Mouse (Mus musculus): ENCODE measurements at regions not wholly inside any gene's neighbourhood (a gene's known extent, or its start where the extent isn't known, plus 50 kb on each side); places are given as distances from the start of the nearest gene placed in this dataset.

DNA sequence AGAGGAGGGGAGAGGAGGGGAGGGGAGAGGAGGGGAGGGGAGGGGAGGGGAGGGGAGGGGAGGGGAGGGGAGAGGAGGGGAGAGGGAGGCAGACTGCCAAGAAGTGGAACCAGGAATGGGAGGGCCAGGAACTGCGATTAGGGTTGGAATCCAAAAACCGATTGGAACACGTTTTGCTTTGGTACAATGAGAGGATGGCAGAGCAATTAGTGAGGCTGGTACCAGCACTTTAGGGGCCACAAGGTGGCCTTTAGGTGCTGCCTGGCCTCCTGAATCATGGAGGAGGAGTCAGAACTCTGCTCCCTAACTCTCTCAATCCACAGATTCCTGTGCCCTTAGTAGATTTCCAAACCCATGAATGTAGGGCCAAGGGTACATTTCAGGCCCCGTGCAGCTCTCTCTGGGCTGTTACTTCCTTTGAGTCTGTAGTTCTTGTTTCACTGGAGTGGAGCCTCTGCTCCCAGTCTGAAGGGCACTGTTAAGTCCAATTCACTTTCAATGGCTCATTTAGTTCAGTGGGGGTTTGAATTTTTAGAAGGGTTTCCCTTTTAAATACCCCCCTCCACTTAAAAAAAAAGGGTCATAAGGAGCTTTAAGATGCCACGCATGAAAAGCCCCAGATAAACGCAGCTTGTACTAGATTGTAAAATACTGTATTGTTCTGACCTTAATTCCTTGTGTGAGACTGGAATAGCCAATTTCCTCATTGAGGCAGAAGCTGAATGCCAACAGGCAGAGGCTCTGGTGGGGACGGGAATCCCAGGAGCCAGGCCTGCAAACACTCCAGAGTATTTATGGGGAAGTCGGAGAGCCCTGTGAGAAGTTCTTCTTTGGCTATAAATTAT lies 102.4 kb upstream of the Ranbp3l start:
- Histone ChIP-seq H3K9me3 (no peaks in the 10 kb centered on the region), H3K4me3 (replicated peaks) (no peak overlapping the region), H3K27me3 (no peaks in the 10 kb centered on the region), H3K4me2 (no peak overlapping the region), H3K4me1 (replicated peaks) (no peaks in the 10 kb centered on the region), H3K9ac (replicated peaks) (no peak overlapping the region), H3K27ac (no peak overlapping the region), H3K36me3 (no peaks in the 10 kb centered on the region)
- ATAC-seq (ENCODE audit: insufficient number of reproducible peaks, insufficient read depth, low FRiP score, low TSS enrichment, low read depth): no peak
- 74% methylated on average over 8 of the region's 8 CpGs for WGBS

- no peak overlapping the region; the same call in 1 of the 2 replicates for H3K27ac ChIP-seq
- no peak overlapping the region for H3K4me2 ChIP-seq
- ATAC-seq (ENCODE audit: insufficient number of reproducible peaks, insufficient read depth, low FRiP score, low TSS enrichment, low read depth): no peak
- H3K4me3 ChIP-seq (replicated peaks): no peak overlapping the region
- no peaks in the 10 kb centered on the region for H3K27me3 ChIP-seq
- no peak overlapping the region for H3K9ac ChIP-seq (replicated peaks)
- peaks cover 3% of the 10 kb centered on the region; the same call in 1 of the 2 replicates for H3K9me3 ChIP-seq
- H3K4me1 ChIP-seq (replicated peaks): peaks cover 3% of the 10 kb centered on the region; the same call in 1 of the 2 replicates
- WGBS: 76% methylated on average over 11 of the region's 11 CpGs
- H3K36me3 ChIP-seq: no peaks in the 10 kb centered on the region
Observed at GRCm38 (mm10) chr15:8856419-8857084, 111.2 kb upstream of the Ranbp3l start.

DNA sequence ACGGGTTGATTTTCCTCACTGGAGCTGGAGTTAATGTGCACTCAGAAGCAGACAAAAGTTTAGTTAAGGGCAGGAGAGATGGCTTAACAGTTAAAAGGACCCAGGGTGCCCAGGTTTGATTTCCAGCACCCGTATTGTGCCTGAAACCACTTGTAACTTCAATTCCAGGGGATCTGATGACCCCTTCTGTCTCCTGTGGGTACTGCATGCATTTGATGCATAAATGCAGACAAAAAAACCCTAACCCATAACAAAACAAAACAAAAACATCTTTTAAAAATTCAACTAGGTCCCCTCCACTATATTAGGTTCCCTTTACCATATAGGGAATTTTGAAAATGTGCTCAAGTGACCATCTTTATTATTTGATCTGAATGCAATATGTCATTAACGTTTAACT lies 112.2 kb upstream of the Ranbp3l start:
- ATAC-seq (ENCODE audit: insufficient number of reproducible peaks, insufficient read depth, low FRiP score, low TSS enrichment, low read depth): no peak
- Histone ChIP-seq H3K9ac (replicated peaks) (no peak overlapping the region), H3K4me2 (no peak overlapping the region), H3K4me1 (replicated peaks) (peaks cover 3% of the 10 kb centered on the region; the same call in 1 of the 2 replicates), H3K9me3 (peaks cover 3% of the 10 kb centered on the region; the same call in 1 of the 2 replicates), H3K4me3 (replicated peaks) (no peak overlapping the region), H3K27ac (no peak overlapping the region), H3K36me3 (no peaks in the 10 kb centered on the region), H3K27me3 (no peaks in the 10 kb centered on the region)
- 97% methylated on average over 3 of the region's 3 CpGs for WGBS

GRCm38 (mm10) chr15:8854336-8854735 lies 113.4 kb upstream of the Ranbp3l start:
- WGBS: 55% methylated on average over 7 of the region's 7 CpGs
- H3K9ac ChIP-seq (replicated peaks): no peak overlapping the region
- no peaks in the 10 kb centered on the region for H3K27me3 ChIP-seq
- H3K27ac ChIP-seq: no peak overlapping the region
- H3K4me1 ChIP-seq (replicated peaks): peaks cover 3% of the 10 kb centered on the region; the same call in 1 of the 2 replicates
- peak; percentile 59; the same call in 1 of the 2 replicates for ATAC-seq (ENCODE audit: insufficient number of reproducible peaks, insufficient read depth, low FRiP score, low TSS enrichment, low read depth)
- H3K9me3 ChIP-seq: peaks cover 3% of the 10 kb centered on the region; the same call in 1 of the 2 replicates
- H3K4me3 ChIP-seq (replicated peaks): no peak overlapping the region
- no peaks in the 10 kb centered on the region for H3K36me3 ChIP-seq
- H3K4me2 ChIP-seq: no peak overlapping the region

DNA sequence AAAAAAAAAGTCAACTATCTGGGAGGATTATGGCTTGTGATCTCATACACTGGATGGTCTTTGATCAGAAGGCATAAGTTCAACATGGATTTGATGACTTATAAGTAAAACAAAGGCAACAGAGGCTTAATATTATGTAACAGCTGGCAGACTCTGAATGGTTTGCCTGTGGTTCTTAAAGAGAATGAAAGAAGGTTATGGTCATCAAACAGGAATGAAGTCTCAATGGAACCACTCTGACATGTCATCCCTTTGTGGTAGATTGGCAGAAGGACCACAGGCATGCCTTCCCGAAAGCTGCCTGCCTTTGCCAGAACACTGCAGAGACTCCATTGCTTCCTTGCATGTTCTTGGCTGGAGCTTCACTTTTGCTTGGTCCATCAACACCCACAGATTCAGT lies 116.8 kb upstream of the Ranbp3l start:
- no peak for ATAC-seq (ENCODE audit: insufficient number of reproducible peaks, insufficient read depth, low FRiP score, low TSS enrichment, low read depth)
- WGBS: 93% methylated on average over 1 of the region's 1 CpGs
- Histone ChIP-seq H3K4me2 (no peak overlapping the region), H3K27me3 (no peaks in the 10 kb centered on the region), H3K36me3 (no peaks in the 10 kb centered on the region), H3K27ac (no peak overlapping the region), H3K9me3 (peaks cover 3% of the 10 kb centered on the region; the same call in 1 of the 2 replicates), H3K9ac (replicated peaks) (no peak overlapping the region), H3K4me1 (replicated peaks) (peaks cover 3% of the 10 kb centered on the region; the same call in 1 of the 2 replicates), H3K4me3 (replicated peaks) (no peak overlapping the region)

DNA sequence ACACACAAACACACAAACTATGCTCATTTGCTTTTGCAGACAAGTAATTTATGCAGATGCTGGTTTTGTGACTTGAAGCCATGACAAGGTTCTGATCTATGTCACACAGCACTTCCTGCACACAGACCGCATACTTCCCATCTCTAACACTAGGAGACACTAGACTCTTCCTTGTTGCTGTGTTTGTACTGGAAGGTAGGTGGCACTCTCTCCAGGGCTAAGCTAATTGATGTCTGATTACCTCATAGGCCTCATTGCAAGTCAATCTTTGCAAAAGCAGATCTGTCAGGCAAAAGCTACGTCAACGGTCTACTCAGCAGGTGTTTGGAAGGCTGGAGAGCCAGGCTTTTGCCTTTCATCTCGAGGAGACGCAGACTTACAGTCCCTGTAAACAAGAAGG lies 118.3 kb upstream of the Ranbp3l start:
- ATAC-seq (ENCODE audit: insufficient number of reproducible peaks, insufficient read depth, low FRiP score, low TSS enrichment, low read depth): no peak
- no peak overlapping the region for H3K4me3 ChIP-seq (replicated peaks)
- 68% methylated on average over 5 of the region's 5 CpGs for WGBS
- no peaks in the 10 kb centered on the region for H3K27me3 ChIP-seq
- H3K4me2 ChIP-seq: no peak overlapping the region
- H3K4me1 ChIP-seq (replicated peaks): peaks cover 3% of the 10 kb centered on the region; the same call in 1 of the 2 replicates
- H3K9ac ChIP-seq (replicated peaks): no peak overlapping the region
- H3K9me3 ChIP-seq: no peaks in the 10 kb centered on the region
- no peak overlapping the region for H3K27ac ChIP-seq
- H3K36me3 ChIP-seq: no peaks in the 10 kb centered on the region

DNA sequence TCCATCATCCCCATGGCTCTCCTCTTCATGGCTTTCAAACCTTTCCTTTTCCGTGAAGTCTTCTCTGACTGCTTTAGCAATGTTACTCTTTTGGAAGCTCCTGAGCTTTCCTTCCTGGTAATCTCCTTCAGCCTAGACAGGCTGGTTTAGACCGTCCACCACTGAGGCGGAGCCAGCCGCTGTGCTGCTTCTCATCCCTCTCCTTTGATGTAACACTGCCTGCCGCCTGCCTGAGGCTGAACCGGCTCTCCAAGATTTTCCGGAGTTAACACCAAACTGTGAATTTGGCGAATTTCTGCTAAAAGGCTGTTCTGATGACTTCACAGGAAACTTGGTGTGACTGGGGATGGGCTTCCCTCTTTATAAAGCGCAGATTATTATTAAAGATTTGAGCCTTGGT lies 125.6 kb upstream of the Ranbp3l start:
- Histone ChIP-seq H3K9ac (replicated peaks) (no peak overlapping the region), H3K4me1 (replicated peaks) (no peaks in the 10 kb centered on the region), H3K4me3 (replicated peaks) (no peak overlapping the region), H3K27me3 (no peaks in the 10 kb centered on the region), H3K36me3 (no peaks in the 10 kb centered on the region), H3K27ac (no peak overlapping the region), H3K4me2 (no peak overlapping the region), H3K9me3 (no peaks in the 10 kb centered on the region)
- 19% methylated on average over 9 of the region's 9 CpGs for WGBS
- no peak for ATAC-seq (ENCODE audit: insufficient number of reproducible peaks, insufficient read depth, low FRiP score, low TSS enrichment, low read depth)

DNA sequence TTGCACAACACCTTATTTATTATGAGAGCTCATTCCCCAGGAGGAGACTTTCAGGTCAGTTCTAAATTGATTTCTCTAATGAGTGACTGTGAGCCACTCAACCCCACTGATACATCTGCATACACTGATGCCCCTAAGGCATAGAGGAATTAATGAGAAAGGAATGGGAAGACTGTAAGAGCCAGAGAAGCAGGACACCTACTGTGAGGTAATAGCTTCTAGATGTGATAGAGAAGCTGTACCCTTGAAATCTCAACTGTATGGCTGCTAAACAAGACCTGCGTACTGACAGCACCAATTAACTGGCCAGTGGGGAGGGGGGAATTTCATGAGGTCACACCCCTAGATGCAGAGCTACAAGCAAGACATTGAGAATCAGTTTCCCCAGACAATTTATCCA lies 128.3 kb upstream of the Ranbp3l start:
- Histone ChIP-seq H3K9ac (replicated peaks) (no peak overlapping the region), H3K36me3 (no peaks in the 10 kb centered on the region), H3K4me2 (no peak overlapping the region), H3K27me3 (no peaks in the 10 kb centered on the region), H3K4me3 (replicated peaks) (no peak overlapping the region), H3K27ac (no peak overlapping the region), H3K4me1 (replicated peaks) (no peaks in the 10 kb centered on the region), H3K9me3 (no peaks in the 10 kb centered on the region)
- WGBS: 52% methylated on average over 1 of the region's 1 CpGs
- ATAC-seq (ENCODE audit: insufficient number of reproducible peaks, insufficient read depth, low FRiP score, low TSS enrichment, low read depth): no peak

GRCm38 (mm10) chr15:8834151-8834550 lies 123.6 kb upstream of the Slc1a3 start:
- Histone ChIP-seq H3K36me3 (no peaks in the 10 kb centered on the region), H3K9me3 (no peaks in the 10 kb centered on the region), H3K9ac (replicated peaks) (no peak overlapping the region), H3K4me1 (replicated peaks) (peaks cover 12% of the 10 kb centered on the region), H3K27me3 (no peaks in the 10 kb centered on the region), H3K4me3 (replicated peaks) (no peak overlapping the region), H3K27ac (no peak overlapping the region), H3K4me2 (no peak overlapping the region)
- ATAC-seq (ENCODE audit: insufficient number of reproducible peaks, insufficient read depth, low FRiP score, low TSS enrichment, low read depth): no peak
- WGBS: 70% methylated on average over 4 of the region's 4 CpGs

GRCm38 (mm10) chr15:8832970-8833369 lies 122.4 kb upstream of the Slc1a3 start:
- H3K9me3 ChIP-seq: no peaks in the 10 kb centered on the region
- H3K36me3 ChIP-seq: no peaks in the 10 kb centered on the region
- H3K4me1 ChIP-seq (replicated peaks): peaks cover 12% of the 10 kb centered on the region
- no peak overlapping the region for H3K4me3 ChIP-seq (replicated peaks)
- 36% methylated on average over 1 of the region's 1 CpGs for WGBS
- ATAC-seq (ENCODE audit: insufficient number of reproducible peaks, insufficient read depth, low FRiP score, low TSS enrichment, low read depth): no peak
- no peak overlapping the region for H3K27ac ChIP-seq
- no peak overlapping the region for H3K4me2 ChIP-seq
- no peak overlapping the region for H3K9ac ChIP-seq (replicated peaks)
- H3K27me3 ChIP-seq: no peaks in the 10 kb centered on the region

GRCm38 (mm10) chr15:8831720-8832620 lies 121.4 kb upstream of the Slc1a3 start:
- Histone ChIP-seq H3K27me3 (no peaks in the 10 kb centered on the region), H3K9ac (replicated peaks) (no peak overlapping the region), H3K4me1 (replicated peaks) (peaks cover 12% of the 10 kb centered on the region), H3K36me3 (no peaks in the 10 kb centered on the region), H3K9me3 (no peaks in the 10 kb centered on the region), H3K4me3 (replicated peaks) (no peak overlapping the region), H3K27ac (0 out of 2 replicates have a peak overlapping the region, but pooled peaks have one; percentile 12), H3K4me2 (no peak overlapping the region)
- ATAC-seq (ENCODE audit: insufficient number of reproducible peaks, insufficient read depth, low FRiP score, low TSS enrichment, low read depth): no peak
- 37% methylated on average over 13 of the region's 13 CpGs for WGBS

Measured in limb, embryonic 12.5 days (tissue).